ENCODE assay signal across 11 mouse cellular contexts in the genomic region with DNA sequence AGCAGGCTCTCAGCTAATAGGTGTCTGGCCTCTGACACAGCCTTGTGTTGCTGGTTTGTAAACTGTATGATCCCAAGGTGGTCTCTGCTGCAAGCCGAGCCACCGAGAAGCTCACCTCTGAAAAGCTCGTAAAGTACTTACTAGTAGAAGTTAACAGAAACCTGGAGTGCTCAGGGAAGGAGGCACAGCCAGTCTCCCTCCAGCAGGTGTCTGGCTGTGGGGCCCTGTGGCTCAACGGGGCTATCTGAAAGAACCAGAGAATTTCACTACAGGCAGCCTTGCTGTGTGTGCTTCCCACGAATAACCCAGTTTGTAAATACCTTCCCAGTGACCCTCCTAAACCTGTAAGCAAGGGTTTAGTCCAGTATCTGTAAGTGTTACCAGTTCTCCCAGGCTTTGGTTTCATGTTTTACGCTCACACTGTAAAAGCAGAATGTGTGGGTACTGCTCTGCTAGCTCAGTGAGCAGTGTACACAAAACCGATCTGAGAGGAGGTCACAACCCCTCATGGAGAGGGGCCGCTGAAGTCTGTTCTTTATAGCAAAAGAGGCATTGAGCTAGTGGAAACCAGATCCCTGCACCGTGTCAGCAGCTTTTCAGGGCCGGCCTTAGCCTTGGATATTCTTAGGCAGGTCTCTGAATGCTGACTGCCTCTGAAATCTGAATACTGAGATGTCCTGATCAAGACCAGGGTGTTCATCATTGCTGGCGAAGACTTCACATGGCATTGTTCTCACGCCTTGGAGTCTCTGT.
DNase-seq lines count a peak whose midpoint lies in the region; ATAC-seq and TF ChIP-seq lines count a peak whose summit lies in the region.
"Had no signal": no experiment of that assay in that cellular context is flagged by ENCODE, and none has a peak within 500 bp of the region (broad histone marks: within the 10 kb centered on the region; RNA-seq: fewer than 3 reads in every experiment).

No protein-coding gene starts in this region.

- H3K27me3 ChIP-seq in liver, postnatal 0 days (ENCODE audit: insufficient read depth, low read length), result no peaks in the 10 kb centered on the region
- H3K27me3 ChIP-seq in embryonic facial prominence, embryonic 10.5 days (replicated peaks; ENCODE audit: low read depth, poor library complexity, severe bottlenecking), result no peaks in the 10 kb centered on the region
- H3K27me3 ChIP-seq in liver, embryonic 12.5 days (replicated peaks), result no peaks in the 10 kb centered on the region
- H3K27me3 ChIP-seq: CH12.LX had no signal

- ATAC-seq in liver, postnatal 0 days, result no peak
- ATAC-seq in liver, embryonic 12.5 days, result no peak
- no peak for ATAC-seq in CD4-positive, CD25-positive, alpha-beta regulatory T cell, adult 4 months

- H3K9me3 ChIP-seq in liver, postnatal 0 days (ENCODE audit: low read length), result no peaks in the 10 kb centered on the region
- H3K9me3 ChIP-seq in embryonic facial prominence, embryonic 10.5 days, result no peaks in the 10 kb centered on the region
- H3K9me3 ChIP-seq in liver, embryonic 12.5 days (replicated peaks), result no peaks in the 10 kb centered on the region

- H3K9ac ChIP-seq in liver, postnatal 0 days (replicated peaks), result no peak overlapping the region
- H3K9ac ChIP-seq in liver, embryonic 12.5 days, result peak overlapping the region; percentile 40

- H3K4me3 ChIP-seq in liver, postnatal 0 days (ENCODE audit: low read depth, low read length), result no peak overlapping the region
- no peak overlapping the region for H3K4me3 ChIP-seq in embryonic facial prominence, embryonic 10.5 days
- H3K4me3 ChIP-seq in liver, embryonic 12.5 days, result no peak overlapping the region

- peaks cover 6% of the 10 kb centered on the region; the same call in 1 of the 2 replicates for H3K36me3 ChIP-seq in liver, postnatal 0 days (replicated peaks; ENCODE audit: insufficient read depth, low read length)
- peaks cover 60% of the 10 kb centered on the region for H3K36me3 ChIP-seq in embryonic facial prominence, embryonic 10.5 days (replicated peaks)
- H3K36me3 ChIP-seq in liver, embryonic 12.5 days, result peaks cover 32% of the 10 kb centered on the region

- H3K4me1 ChIP-seq in liver, postnatal 0 days (ENCODE audit: insufficient read depth), result peaks cover 13% of the 10 kb centered on the region
- H3K4me1 ChIP-seq in embryonic facial prominence, embryonic 10.5 days, result peaks cover 24% of the 10 kb centered on the region
- H3K4me1 ChIP-seq in liver, embryonic 12.5 days, result peaks cover 84% of the 10 kb centered on the region

- H3K4me2 ChIP-seq in liver, postnatal 0 days (ENCODE audit: low read depth, low read length), result no peak overlapping the region
- peak overlapping the region; percentile 1; the same call in 1 of the 2 replicates for H3K4me2 ChIP-seq in liver, embryonic 12.5 days

- peak; percentile 81 for DNase-seq in heart, adult 11 months
- DNase-seq in heart, postnatal 36 days, result no peak
- DNase-seq in liver, result peak; percentile 43
- no peak for DNase-seq in liver, postnatal 0 days
- DNase-seq in embryonic facial prominence, embryonic 10.5 days (ENCODE audit: low spot score), result peak; percentile 35
- DNase-seq in adrenal gland, postnatal 4 days (ENCODE audit: low spot score in 2 of 2), result no peak
- DNase-seq: gastrocnemius, postnatal 36 days; kidney, adult 2 months had no signal

- TF ChIP-seq EP300 in liver, postnatal 0 days (IDR thresholded peaks at IDR 0.05; ENCODE audit: low read depth), result no peak

- H3K27ac ChIP-seq in liver, postnatal 0 days (ENCODE audit: low read depth), result no peak overlapping the region
- H3K27ac ChIP-seq in embryonic facial prominence, embryonic 10.5 days (replicated peaks), result no peak overlapping the region; the same call in none of the 2 replicates
- peak overlapping the region; percentile 87 for H3K27ac ChIP-seq in liver, embryonic 12.5 days

- 62% methylated on average over 12 of the region's 12 CpGs for WGBS in liver, postnatal 0 days (ENCODE audit: insufficient replicate concordance)
- 58% methylated on average over 12 of the region's 12 CpGs for WGBS in embryonic facial prominence, embryonic 10.5 days
- 63% methylated on average over 12 of the region's 12 CpGs for WGBS in liver, embryonic 12.5 days (ENCODE audit: insufficient replicate concordance)

- TF ChIP-seq CTCF in liver, postnatal 0 days (IDR thresholded peaks at IDR 0.05; ENCODE audit: low read depth), result no peak

- intact Hi-C loops in heart, postnatal 36 days (cut with DNase I), result no loop called here

Comparison
In these comparisons a context has a peak if more than half of its experiments do, and no peak if none do; other contexts are left out.
1. DNase-seq: peak in heart, adult 11 months (single experiment), liver (single experiment) and embryonic facial prominence, embryonic 10.5 days (single experiment); none in heart, postnatal 36 days (0 of 2), liver, postnatal 0 days (single experiment) and adrenal gland, postnatal 4 days (0 of 2).